Mouse (Mus musculus) MEL (cell line): ENCODE results near the gene Mterf1b. TPM values are rescaled to one million over a fixed set of nuclear protein-coding genes. Genes with fewer than 3 reads are reported as not detected.

Source experiments
- DNase-seq: peaks from one replicate; pipeline ENCODE4 v3.0.0; 2011; ENCODE audit warnings: low read depth, low spot score
- H3K27ac ChIP-seq: 2 replicates; pipeline ENCODE4 v1.5.1; 2012; ENCODE audit warnings: low read depth, mild to moderate bottlenecking, control low read depth, low read length, moderate library complexity; ENCODE audit not compliant: control insufficient read depth
- H3K27me3 ChIP-seq, 2 experiments: fragments of 150-350 bp in 1 of 2; sonication (generic) in 1 of 2; 2 replicates each; pipeline ENCODE4 v1.6.1; 2012; ENCODE audit warnings: low read length in 2 of 2, mild to moderate bottlenecking in 2 of 2, improper control_type of control experiment in 1 of 2, moderate library complexity in 1 of 2; ENCODE audit not compliant: insufficient read depth in 2 of 2, control insufficient read depth in 1 of 2
- H3K36me3 ChIP-seq, 2 experiments: 2 replicates each; pipeline ENCODE4 v1.6.1; 2012 to 2014; ENCODE audit warnings: low read length in 2 of 2, improper control_type of control experiment in 1 of 2, inconsistent platforms in 1 of 2, mild to moderate bottlenecking in 1 of 2; ENCODE audit not compliant: insufficient read depth in 2 of 2, control insufficient read depth in 1 of 2
- H3K4me1 ChIP-seq, 2 experiments: fragments of 150-350 bp in 1 of 2; sonication (generic) in 1 of 2; 2 replicates each; pipeline ENCODE4 v1.6.1; 2012; ENCODE audit warnings: low read length in 2 of 2, improper control_type of control experiment in 1 of 2, mild to moderate bottlenecking in 1 of 2; ENCODE audit not compliant: insufficient read depth in 2 of 2, control insufficient read depth in 1 of 2
- H3K4me3 ChIP-seq, 2 experiments: fragments of 150-350 bp in 1 of 2; sonication (generic) in 1 of 2; 2 replicates each; pipeline ENCODE4 v1.5.1; 2012; ENCODE audit warnings: low read depth in 2 of 2, low read length in 2 of 2, mild to moderate bottlenecking in 2 of 2, moderate library complexity in 2 of 2, control low read depth in 1 of 2, improper control_type of control experiment in 1 of 2; ENCODE audit not compliant: control insufficient read depth in 1 of 2, insufficient read depth in 1 of 2
- H3K79me2 ChIP-seq: 2 replicates; pipeline ENCODE4 v1.6.1; 2012; ENCODE audit warnings: mild to moderate bottlenecking, low read length, moderate library complexity; ENCODE audit not compliant: control insufficient read depth, poor library complexity, insufficient read depth
- H3K9ac ChIP-seq: 2 replicates; pipeline ENCODE4 v1.6.1; 2012; ENCODE audit warnings: low read depth, mild to moderate bottlenecking, control low read depth, low read length, moderate library complexity; ENCODE audit not compliant: control insufficient read depth, poor library complexity, severe bottlenecking
- H3K9me3 ChIP-seq: fragments of 150-350 bp; sonication (generic); replicated peaks from 2 replicates; pipeline ENCODE4 v1.6.1; 2012; ENCODE audit warnings: mild to moderate bottlenecking, low read length, improper control_type of control experiment, moderate library complexity; ENCODE audit not compliant: insufficient read depth
- BHLHE40 ChIP-seq: IDR thresholded peaks from 2 replicates; pipeline ENCODE4 v1.6.1; 2012; ENCODE audit warnings: low read depth, mild to moderate bottlenecking, inconsistent platforms, low read length, improper control_type of control experiment, borderline replicate concordance
- CHD1 ChIP-seq: IDR thresholded peaks from 2 replicates; pipeline ENCODE4 v1.6.1; 2012; ENCODE audit warnings: low read depth, mild to moderate bottlenecking, inconsistent platforms, low read length, improper control_type of control experiment
- CTCF ChIP-seq, 3 experiments: IDR thresholded peaks in 2 of 3; conservative IDR thresholded peaks in 1 of 3; 2 replicates each; pipeline ENCODE4 v1.5.1; 2011 to 2012; ENCODE audit warnings: low read length in 3 of 3, low read depth in 2 of 3, mild to moderate bottlenecking in 2 of 3, improper control_type of control experiment in 1 of 3, inconsistent platforms in 1 of 3, mixed read lengths in 1 of 3, moderate library complexity in 1 of 3; ENCODE audit not compliant: control insufficient read depth in 1 of 3, insufficient read depth in 1 of 3, poor library complexity in 1 of 3, severe bottlenecking in 1 of 3
- EP300 ChIP-seq, 2 experiments: IDR thresholded peaks; 2 replicates each; pipeline ENCODE4 v1.6.1; 2011; ENCODE audit warnings: improper control_type of control experiment in 2 of 2, low read length in 2 of 2, low read depth in 1 of 2, mild to moderate bottlenecking in 1 of 2
- GATA1 ChIP-seq: IDR thresholded peaks from 2 replicates; pipeline ENCODE4 v1.6.1; 2011; ENCODE audit warnings: low read depth, low read length, improper control_type of control experiment
- MYB ChIP-seq: IDR thresholded peaks from 2 replicates; pipeline ENCODE4 v1.6.1; 2011; ENCODE audit warnings: mild to moderate bottlenecking, low read depth, low read length, improper control_type of control experiment
- MYC ChIP-seq: IDR thresholded peaks from 2 replicates; pipeline ENCODE4 v1.6.1; 2011; ENCODE audit warnings: low read depth, mild to moderate bottlenecking, low read length, improper control_type of control experiment, moderate library complexity
- NELFE ChIP-seq: IDR thresholded peaks from 2 replicates; pipeline ENCODE4 v1.6.1; 2011; ENCODE audit warnings: low read depth, low read length, improper control_type of control experiment
- NRF1 ChIP-seq: IDR thresholded peaks from 2 replicates; pipeline ENCODE4 v1.6.1; 2014; ENCODE audit warnings: low read depth, mild to moderate bottlenecking, inconsistent platforms, low read length, improper control_type of control experiment, moderate library complexity; ENCODE audit not compliant: poor library complexity, insufficient read depth, severe bottlenecking
- RAD21 ChIP-seq: IDR thresholded peaks from 2 replicates; pipeline ENCODE4 v1.6.1; 2011; ENCODE audit warnings: mild to moderate bottlenecking, low read depth, low read length, improper control_type of control experiment
- RCOR1 ChIP-seq: IDR thresholded peaks from 2 replicates; pipeline ENCODE4 v1.6.1; 2012; ENCODE audit warnings: low read depth, mild to moderate bottlenecking, inconsistent platforms, low read length, improper control_type of control experiment
- SMC3 ChIP-seq: IDR thresholded peaks from 2 replicates; pipeline ENCODE4 v1.6.1; 2011; ENCODE audit warnings: low read depth, low read length, improper control_type of control experiment
- TAL1 ChIP-seq: IDR thresholded peaks from 2 replicates; pipeline ENCODE4 v1.6.1; 2012; ENCODE audit warnings: mild to moderate bottlenecking, inconsistent platforms, low read length, moderate library complexity, mixed read lengths
- TBP ChIP-seq: IDR thresholded peaks from 2 replicates; pipeline ENCODE4 v1.8.0; 2011; ENCODE audit warnings: low read depth, low read length, improper control_type of control experiment
- polyA plus RNA-seq, 2 experiments: library from polyadenylated mRNA; stranded (reverse) in 1 of 2; unstranded in 1 of 2; fragments of >175 nt in 1 of 2; fragments of >200 nt in 1 of 2; gene quantifications; 2 replicates each; pipeline versions ENCODE4 v1.2.1 to v1.2.4; 2012; ENCODE audit warnings: low replicate concordance in 2 of 2, low read depth in 1 of 2; ENCODE audit not compliant: insufficient read length in 2 of 2, insufficient read depth in 1 of 2, missing spikeins in 1 of 2
- total RNA-seq: library from RNA; depleted of rRNA; stranded (reverse); fragments of 300-350 nt; gene quantifications from 2 replicates; pipeline ENCODE4 v1.2.3, GENCODE M21; 2012

The Mterf1b gene
- total and polyA plus RNA-seq, 3 experiments: 0.92 to 2.0 TPM; not detected in 1

- Histone ChIP-seq H3K9me3 (no peaks in the 10 kb centered on the region), H3K36me3 (peaks cover 0 to 6% of the 10 kb centered on the region in 2 experiments; a peak in 2 of 4 replicates), H3K27me3 (no peaks in the 10 kb centered on the region), H3K4me3 (no peak overlapping the region)
- TF ChIP-seq NELFE: no peak
- TF ChIP-seq EP300 (IDR thresholded peaks at IDR 0.05; ENCODE audit: low read depth in 1 of 2, low read length in 2 of 2): no peak
- peak; percentile 42; the same call in 1 of the 2 replicates for TF ChIP-seq SMC3
- no peak for TF ChIP-seq TAL1
- TF ChIP-seq RAD21: peak; percentile 10
- TF ChIP-seq BHLHE40: no peak
- TF ChIP-seq GATA1: no peak
- TF ChIP-seq CTCF (IDR thresholded peaks at IDR 0.05 in 2 of 3, conservative IDR thresholded peaks at IDR 0.05 in 1 of 3; ENCODE audit: control insufficient read depth in 1 of 3, insufficient read depth in 1 of 3, low read depth in 2 of 3, low read length in 3 of 3, poor library complexity in 1 of 3, severe bottlenecking in 1 of 3): peak in 1 of 3 experiments; percentile 29; a peak in 1 of 6 replicates
- TF ChIP-seq MYB: no peak
- TF ChIP-seq, all 39 proteins: peak for 3
- peak; percentile 18 for DNase-seq
- no peak overlapping the region for H3K9ac ChIP-seq
- no peak overlapping the region for H3K27ac ChIP-seq
- peaks cover 0 to 2% of the 10 kb centered on the region in 2 experiments; a peak in 2 of 4 replicates for H3K4me1 ChIP-seq
- 0 out of 2 replicates have a peak, but pooled peaks cover 1% of the 10 kb centered on the region for H3K79me2 ChIP-seq
These were observed 2.0 kb downstream of the Mterf1b start for GRCm38 (mm10) chr5:4194166-4194565.

- H3K9me3 ChIP-seq: no peaks in the 10 kb centered on the region
- H3K27ac ChIP-seq: no peak overlapping the region
- peaks cover 0 to 2% of the 10 kb centered on the region in 2 experiments; a peak in 2 of 4 replicates for H3K4me1 ChIP-seq
- TF ChIP-seq RCOR1 (no peak), CTCF (IDR thresholded peaks at IDR 0.05 in 2 of 3, conservative IDR thresholded peaks at IDR 0.05 in 1 of 3; ENCODE audit: control insufficient read depth in 1 of 3, insufficient read depth in 1 of 3, low read depth in 2 of 3, low read length in 3 of 3, poor library complexity in 1 of 3, severe bottlenecking in 1 of 3) (no peak), CHD1 (no peak), GATA1 (no peak), NRF1 (no peak), TBP (no peak), MYC (no peak), SMC3 (no peak)
- no peaks in the 10 kb centered on the region for H3K27me3 ChIP-seq
- no peak overlapping the region for H3K4me3 ChIP-seq
- H3K79me2 ChIP-seq: 0 out of 2 replicates have a peak, but pooled peaks cover 1% of the 10 kb centered on the region
- peak; percentile 5 for DNase-seq
- no peak overlapping the region for H3K9ac ChIP-seq
- H3K36me3 ChIP-seq: peaks cover 0 to 6% of the 10 kb centered on the region in 2 experiments; a peak in 2 of 4 replicates
These were observed 2.9 kb downstream of the Mterf1b start for GRCm38 (mm10) chr5:4195086-4195485.
